Mouse (Mus musculus) intestine, embryonic 14.5 days (tissue): ENCODE results near the gene Hba-a2. TPM values are rescaled to one million over a fixed set of nuclear protein-coding genes. Genes with fewer than 3 reads are reported as not detected.
A peak's percentile ranks its signal among the peaks of the same experiment; 100 is the strongest.

ENCODE experiments used
- ATAC-seq: fragments of 200-750 bp; cut with Nextera tagmentation; replicated peaks from 2 replicates; pipeline ENCODE4 v1.8.0; 2017; ENCODE audit warnings: low read depth, moderate number of reproducible peaks, moderate TSS enrichment, moderate library complexity; ENCODE audit not compliant: low FRiP score, low TSS enrichment
- DNase-seq: peaks from one replicate; pipeline ENCODE4 v3.0.0-alpha.2; 2018; ENCODE audit warnings: low spot score
- H3K27ac ChIP-seq: fragments of 300-500 bp; sonication (generic); 2 replicates; pipeline ENCODE4 v1.5.1; 2014; ENCODE audit warnings: low read depth, mild to moderate bottlenecking, control low read depth
- H3K27me3 ChIP-seq: fragments of 300-500 bp; sonication (generic); replicated peaks from 2 replicates; pipeline ENCODE4 v1.6.1; 2014; ENCODE audit warnings: low read length, control low read depth; ENCODE audit not compliant: control insufficient read depth, insufficient read depth
- H3K36me3 ChIP-seq: fragments of 300-500 bp; sonication (generic); 2 replicates; pipeline ENCODE4 v1.6.1; 2014; ENCODE audit warnings: low read length, control low read depth; ENCODE audit not compliant: control insufficient read depth, insufficient read depth
- H3K4me1 ChIP-seq: fragments of 300-500 bp; sonication (generic); replicated peaks from 2 replicates; pipeline ENCODE4 v1.6.1; 2014; ENCODE audit warnings: low read length, control low read depth, mixed read lengths; ENCODE audit not compliant: control insufficient read depth, insufficient read depth
- H3K4me2 ChIP-seq: fragments of 300-500 bp; sonication (generic); 2 replicates; pipeline ENCODE4 v1.6.1; 2014; ENCODE audit warnings: low read length
- H3K4me3 ChIP-seq: fragments of 300-500 bp; sonication (generic); 2 replicates; pipeline ENCODE4 v1.5.1; 2014; ENCODE audit warnings: low read depth, low read length, control low read depth, mixed read lengths
- H3K9ac ChIP-seq: fragments of 300-500 bp; sonication (generic); 2 replicates; pipeline ENCODE4 v1.6.1; 2014; ENCODE audit warnings: mild to moderate bottlenecking, low read length
- H3K9me3 ChIP-seq: fragments of 300-500 bp; sonication (generic); 2 replicates; pipeline ENCODE4 v1.6.1; 2016; ENCODE audit warnings: low read length, control low read depth; ENCODE audit not compliant: control insufficient read depth
- WGBS: fragments of 180-500 bp; shearing (Covaris S2); extraction: QIAGEN DNeasy Blood & Tissue Kit; methylation state at CpG from one replicate; pipeline ENCODE4 v1.1.7; 2014; 5-methylcytosine and 5-hydroxymethylcytosine counted together
- polyA plus RNA-seq: library from polyadenylated mRNA; unstranded; fragments of >200 nt; fragmentation: Nextera tagmentation; extraction: Ambion mirVana; gene quantifications from 2 replicates; pipeline ENCODE4 v1.2.1, GENCODE M21; 2014

The Hba-a2 gene
- polyA plus RNA-seq, 1 experiment from 2014 or later = 7,428 TPM

DNA sequence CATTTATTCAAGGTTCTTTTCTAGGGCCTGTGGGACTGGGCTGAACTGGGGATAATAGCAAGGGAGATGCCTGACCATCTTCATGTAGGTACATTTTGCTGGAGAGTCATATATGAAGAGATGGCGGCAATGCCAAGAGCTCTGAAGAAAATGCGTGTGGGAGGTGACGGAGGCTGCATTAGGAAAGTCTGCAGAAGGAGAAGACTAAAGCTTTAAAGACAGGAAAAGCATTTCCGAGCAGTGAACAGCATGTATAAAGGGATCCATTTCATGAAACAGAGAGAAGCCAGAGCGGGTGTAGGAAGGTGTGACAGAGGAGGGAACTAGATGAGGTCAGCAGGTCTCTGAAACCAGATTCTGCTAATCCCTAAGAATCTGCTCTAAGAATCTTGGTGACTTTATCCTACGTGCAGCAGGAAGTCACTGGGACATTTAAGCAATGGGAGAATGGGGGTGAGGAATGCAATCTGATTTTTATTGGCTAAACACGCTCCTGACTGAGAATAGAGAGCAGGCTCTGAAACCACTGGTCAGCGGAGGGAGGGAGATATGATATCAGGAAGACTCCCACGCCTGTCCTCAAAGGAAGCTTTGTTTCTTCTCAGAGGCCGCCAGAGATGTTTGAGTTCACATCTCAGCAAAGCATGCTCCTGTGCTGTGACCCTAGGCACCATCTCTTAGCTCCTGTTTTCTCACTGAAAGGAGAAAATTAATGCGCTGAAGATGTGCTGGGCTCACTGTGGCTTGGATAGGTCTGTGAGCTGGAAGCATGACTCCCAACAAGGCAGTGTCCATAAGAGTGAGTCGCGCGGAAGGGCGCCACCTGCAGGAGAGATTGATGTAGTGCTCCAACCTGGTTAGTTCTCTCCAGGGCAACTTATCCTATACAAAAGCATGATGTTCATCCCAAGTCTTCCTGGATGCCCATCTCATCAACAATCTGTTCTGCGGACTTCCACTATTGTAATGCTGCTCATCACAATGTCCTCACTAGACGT lies 44.5 kb downstream of the Hba-a2 start:
- Histone ChIP-seq H3K4me1 (peaks cover 3% of the 10 kb centered on the region; the same call in 1 of the 2 replicates), H3K36me3 (no peaks in the 10 kb centered on the region), H3K27ac (no peak overlapping the region; the same call in 1 of the 2 replicates), H3K9ac (no peak overlapping the region), H3K4me3 (no peak overlapping the region), H3K4me2 (no peak overlapping the region), H3K9me3 (0 out of 2 replicates have a peak, but pooled peaks cover 3% of the 10 kb centered on the region), H3K27me3 (no peaks in the 10 kb centered on the region)
- peak; percentile 86 for DNase-seq
- ATAC-seq = peak; percentile 48; the same call in 1 of the 2 replicates
- 35% methylated on average over 17 of the region's 17 CpGs for WGBS

DNA sequence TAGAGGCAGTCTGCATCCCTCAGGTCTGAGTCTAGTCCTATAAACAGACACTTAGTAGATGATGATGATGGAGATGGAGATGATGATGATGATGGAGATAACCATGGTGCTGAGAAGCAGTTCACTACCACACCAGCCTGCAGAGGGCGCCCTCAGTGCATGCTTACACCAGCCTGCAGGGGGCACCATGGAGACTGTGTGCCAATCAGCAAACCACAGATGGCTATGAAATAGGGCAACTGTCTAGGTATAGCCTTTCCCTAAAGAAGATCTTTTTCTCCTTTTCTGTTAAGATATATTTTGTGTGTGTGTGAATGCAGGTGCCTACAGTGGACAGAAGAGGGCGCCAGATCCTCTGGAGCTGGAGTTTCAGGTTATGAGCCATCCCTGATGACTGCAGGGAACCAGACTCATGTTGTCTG lies 46.5 kb downstream of the Hba-a2 start:
- Histone ChIP-seq H3K9ac (no peak overlapping the region), H3K27me3 (no peaks in the 10 kb centered on the region), H3K4me2 (no peak overlapping the region), H3K9me3 (no peaks in the 10 kb centered on the region), H3K27ac (no peak overlapping the region), H3K4me3 (no peak overlapping the region), H3K4me1 (peaks cover 8% of the 10 kb centered on the region; the same call in 1 of the 2 replicates), H3K36me3 (no peaks in the 10 kb centered on the region)
- WGBS = 11% methylated on average over 2 of the region's 2 CpGs
- ATAC-seq (no peak), DNase-seq (no peak)

DNA sequence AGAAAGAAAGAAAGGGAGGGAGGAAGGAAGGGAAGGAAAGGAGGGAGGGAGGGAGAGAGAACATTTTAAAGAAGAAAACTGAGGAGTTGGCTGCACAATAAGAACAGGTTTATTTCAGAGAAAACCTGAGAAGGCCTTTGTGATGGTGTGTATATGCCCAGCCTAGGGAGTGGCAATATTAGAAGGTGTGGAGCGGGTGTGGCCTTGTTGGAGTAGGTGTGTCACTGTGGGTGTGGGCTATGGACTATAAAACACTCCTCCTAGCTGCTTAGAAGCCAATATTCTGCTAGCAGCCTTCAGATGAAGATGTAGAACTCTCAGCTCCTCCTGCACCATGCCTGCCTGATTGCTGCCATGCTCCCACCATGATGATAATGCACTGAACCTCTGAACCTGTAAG lies 47.1 kb downstream of the Hba-a2 start:
- 94% methylated on average over 1 of the region's 1 CpGs for WGBS
- DNase-seq (no peak), ATAC-seq (no peak)
- no peak overlapping the region for H3K27ac ChIP-seq
- H3K9ac ChIP-seq = no peak overlapping the region
- no peaks in the 10 kb centered on the region for H3K27me3 ChIP-seq
- H3K9me3 ChIP-seq = no peaks in the 10 kb centered on the region
- H3K4me2 ChIP-seq = no peak overlapping the region
- H3K4me1 ChIP-seq = peaks cover 8% of the 10 kb centered on the region; the same call in 1 of the 2 replicates
- no peaks in the 10 kb centered on the region for H3K36me3 ChIP-seq
- no peak overlapping the region for H3K4me3 ChIP-seq

- Histone ChIP-seq H3K4me1 (peaks cover 24% of the 10 kb centered on the region), H3K9ac (no peak overlapping the region), H3K4me2 (no peak overlapping the region), H3K27me3 (no peaks in the 10 kb centered on the region), H3K4me3 (no peak overlapping the region), H3K36me3 (peaks cover 4% of the 10 kb centered on the region; the same call in 1 of the 2 replicates), H3K9me3 (no peaks in the 10 kb centered on the region), H3K27ac (peak overlapping the region; percentile 65)
- ATAC-seq (peak; percentile 65), DNase-seq (peak; percentile 65)
- 64% methylated on average over 6 of the region's 6 CpGs for WGBS
Measured at GRCm38 (mm10) chr11:32345504-32346297, 49.4 kb downstream of the Hba-a2 start.

Other genes starting within 250 kb of the Hba-a2 start
- gene Il9r, start 96.2 kb upstream of the Hba-a2 start, polyA plus RNA-seq = not detected in 2 replicates
- 58.0 and 60.7 TPM in 2 replicates for gene Snrnp25, start 91.1 kb upstream of the Hba-a2 start, polyA plus RNA-seq
- 45.6 and 57.9 TPM in 2 replicates for gene Rhbdf1, start 74.2 kb upstream of the Hba-a2 start, polyA plus RNA-seq
- gene Mpg, start 70.0 kb upstream of the Hba-a2 start, polyA plus RNA-seq = 36.2 and 39.3 TPM in 2 replicates
- 28.0 and 29.5 TPM in 2 replicates for gene Nprl3, start 28.8 kb upstream of the Hba-a2 start, polyA plus RNA-seq
- 104 and 121 TPM in 2 replicates for gene Hba-x, start 20.1 kb upstream of the Hba-a2 start, polyA plus RNA-seq
- 2,039 and 2,947 TPM in 2 replicates for gene Hba-a1, start 13.0 kb upstream of the Hba-a2 start, polyA plus RNA-seq
- gene Hbq1b, start 9.5 kb upstream of the Hba-a2 start, polyA plus RNA-seq = 0.45 and 0.58 TPM in 2 replicates
- gene Hbq1a, start 3.6 kb downstream of the Hba-a2 start, polyA plus RNA-seq = not detected in 2 replicates
- 20.0 and 23.1 TPM in 2 replicates for gene Sh3pxd2b, start 51.3 kb downstream of the Hba-a2 start, polyA plus RNA-seq
- 48.6 and 57.6 TPM in 2 replicates for gene Ubtd2, start 158.9 kb downstream of the Hba-a2 start, polyA plus RNA-seq
- 0.30 and 0.58 TPM in 2 replicates for gene Efcab9, start 235.6 kb downstream of the Hba-a2 start, polyA plus RNA-seq
- gene Stk10, start 236.8 kb downstream of the Hba-a2 start, polyA plus RNA-seq = 3.0 and 3.3 TPM in 2 replicates